Mouse (Mus musculus): ENCODE data around the gene Wdtc1. TPM values are rescaled to one million over a fixed set of nuclear protein-coding genes. Genes with fewer than 3 reads are reported as not detected.
A peak's percentile ranks its signal among the peaks of the same experiment; 100 is the strongest.

Gene Wdtc1
- polyA plus RNA-seq, 1 experiment from 2014 or later, result 17.4 TPM

GRCm38 (mm10) chr4:133300421-133300820 is 52.9 kb downstream of the Wdtc1 start:
- Histone ChIP-seq H3K4me2 (ENCODE audit: low read depth, severe bottlenecking) (no peak overlapping the region), H3K36me3 (ENCODE audit: control insufficient read depth, insufficient read depth, low read length) (no peaks in the 10 kb centered on the region; the same call in 1 of the 2 replicates), H3K9ac (ENCODE audit: low read length) (no peak overlapping the region), H3K4me3 (ENCODE audit: low read depth, low read length) (no peak overlapping the region), H3K9me3 (ENCODE audit: control insufficient read depth, low read length) (no peaks in the 10 kb centered on the region), H3K27me3 (ENCODE audit: control insufficient read depth, insufficient read depth, low read length) (no peaks in the 10 kb centered on the region), H3K4me1 (ENCODE audit: control insufficient read depth, insufficient read depth, low read length) (peaks cover 8% of the 10 kb centered on the region), H3K27ac (replicated peaks; ENCODE audit: low read depth, low read length) (no peak overlapping the region)
- 86% methylated on average over 11 of the region's 11 CpGs for WGBS
- DNase-seq (ENCODE audit: low spot score) (no peak), ATAC-seq (ENCODE audit: insufficient number of reproducible peaks, low FRiP score, low TSS enrichment, low read depth) (no peak)

GRCm38 (mm10) chr4:133299701-133300100 is 53.6 kb downstream of the Wdtc1 start:
- Histone ChIP-seq H3K27ac (replicated peaks; ENCODE audit: low read depth, low read length) (no peak overlapping the region), H3K9me3 (ENCODE audit: control insufficient read depth, low read length) (no peaks in the 10 kb centered on the region), H3K36me3 (ENCODE audit: control insufficient read depth, insufficient read depth, low read length) (peaks cover 3% of the 10 kb centered on the region; the same call in 1 of the 2 replicates), H3K27me3 (ENCODE audit: control insufficient read depth, insufficient read depth, low read length) (no peaks in the 10 kb centered on the region), H3K9ac (ENCODE audit: low read length) (no peak overlapping the region), H3K4me1 (ENCODE audit: control insufficient read depth, insufficient read depth, low read length) (peaks cover 8% of the 10 kb centered on the region), H3K4me2 (ENCODE audit: low read depth, severe bottlenecking) (no peak overlapping the region), H3K4me3 (ENCODE audit: low read depth, low read length) (no peak overlapping the region)
- ATAC-seq (ENCODE audit: insufficient number of reproducible peaks, low FRiP score, low TSS enrichment, low read depth), result no peak
- no peak for DNase-seq (ENCODE audit: low spot score)
- 50% methylated on average over 5 of the region's 5 CpGs for WGBS

GRCm38 (mm10) chr4:133298516-133299365 is 54.5 kb downstream of the Wdtc1 start:
- Histone ChIP-seq H3K4me1 (ENCODE audit: control insufficient read depth, insufficient read depth, low read length) (peaks cover 14% of the 10 kb centered on the region), H3K4me3 (ENCODE audit: low read depth, low read length) (no peak overlapping the region), H3K9ac (ENCODE audit: low read length) (no peak overlapping the region), H3K4me2 (ENCODE audit: low read depth, severe bottlenecking) (no peak overlapping the region), H3K9me3 (ENCODE audit: control insufficient read depth, low read length) (no peaks in the 10 kb centered on the region), H3K27ac (replicated peaks; ENCODE audit: low read depth, low read length) (no peak overlapping the region), H3K36me3 (ENCODE audit: control insufficient read depth, insufficient read depth, low read length) (peaks cover 3% of the 10 kb centered on the region), H3K27me3 (ENCODE audit: control insufficient read depth, insufficient read depth, low read length) (no peaks in the 10 kb centered on the region)
- ATAC-seq (ENCODE audit: insufficient number of reproducible peaks, low FRiP score, low TSS enrichment, low read depth) (no peak), DNase-seq (ENCODE audit: low spot score) (no peak)
- WGBS, result 24% methylated on average over 12 of the region's 12 CpGs

- DNase-seq (ENCODE audit: low spot score) (peak; percentile 89), ATAC-seq (ENCODE audit: insufficient number of reproducible peaks, low FRiP score, low TSS enrichment, low read depth) (no peak; the same call in 1 of the 2 replicates)
- Histone ChIP-seq H3K9ac (ENCODE audit: low read length) (0 out of 2 replicates have a peak overlapping the region, but pooled peaks have one; percentile 13), H3K27me3 (ENCODE audit: control insufficient read depth, insufficient read depth, low read length) (no peaks in the 10 kb centered on the region), H3K36me3 (ENCODE audit: control insufficient read depth, insufficient read depth, low read length) (peaks cover 3% of the 10 kb centered on the region), H3K4me3 (ENCODE audit: low read depth, low read length) (no peak overlapping the region), H3K9me3 (ENCODE audit: control insufficient read depth, low read length) (no peaks in the 10 kb centered on the region), H3K4me1 (ENCODE audit: control insufficient read depth, insufficient read depth, low read length) (peaks cover 23% of the 10 kb centered on the region), H3K27ac (replicated peaks; ENCODE audit: low read depth, low read length) (no peak overlapping the region), H3K4me2 (ENCODE audit: low read depth, severe bottlenecking) (no peak overlapping the region)
- 2% methylated on average over 5 of the region's 5 CpGs for WGBS
Observed at GRCm38 (mm10) chr4:133297801-133298238, 55.5 kb downstream of the Wdtc1 start.

- Histone ChIP-seq H3K9ac (ENCODE audit: low read length) (no peak overlapping the region), H3K4me2 (ENCODE audit: low read depth, severe bottlenecking) (no peak overlapping the region), H3K36me3 (ENCODE audit: control insufficient read depth, insufficient read depth, low read length) (peaks cover 3% of the 10 kb centered on the region), H3K27ac (replicated peaks; ENCODE audit: low read depth, low read length) (no peak overlapping the region), H3K9me3 (ENCODE audit: control insufficient read depth, low read length) (no peaks in the 10 kb centered on the region), H3K27me3 (ENCODE audit: control insufficient read depth, insufficient read depth, low read length) (no peaks in the 10 kb centered on the region), H3K4me1 (ENCODE audit: control insufficient read depth, insufficient read depth, low read length) (peaks cover 27% of the 10 kb centered on the region), H3K4me3 (ENCODE audit: low read depth, low read length) (no peak overlapping the region)
- DNase-seq (ENCODE audit: low spot score) (no peak), ATAC-seq (ENCODE audit: insufficient number of reproducible peaks, low FRiP score, low TSS enrichment, low read depth) (no peak)
- 49% methylated on average over 10 of the region's 10 CpGs for WGBS
Observed at GRCm38 (mm10) chr4:133297360-133297759, 55.9 kb downstream of the Wdtc1 start.

- Histone ChIP-seq H3K9ac (ENCODE audit: low read length) (no peak overlapping the region), H3K27me3 (ENCODE audit: control insufficient read depth, insufficient read depth, low read length) (no peaks in the 10 kb centered on the region), H3K36me3 (ENCODE audit: control insufficient read depth, insufficient read depth, low read length) (peaks cover 3% of the 10 kb centered on the region), H3K4me3 (ENCODE audit: low read depth, low read length) (no peak overlapping the region), H3K4me2 (ENCODE audit: low read depth, severe bottlenecking) (no peak overlapping the region), H3K9me3 (ENCODE audit: control insufficient read depth, low read length) (no peaks in the 10 kb centered on the region), H3K27ac (replicated peaks; ENCODE audit: low read depth, low read length) (no peak overlapping the region), H3K4me1 (ENCODE audit: control insufficient read depth, insufficient read depth, low read length) (peaks cover 27% of the 10 kb centered on the region)
- 28% methylated on average over 11 of the region's 11 CpGs for WGBS
- DNase-seq (ENCODE audit: low spot score) (no peak), ATAC-seq (ENCODE audit: insufficient number of reproducible peaks, low FRiP score, low TSS enrichment, low read depth) (no peak)
Observed at GRCm38 (mm10) chr4:133294084-133294483, 59.2 kb downstream of the Wdtc1 start.

GRCm38 (mm10) chr4:133292901-133293843 is 60.1 kb downstream of the Wdtc1 start:
- H3K9ac ChIP-seq (ENCODE audit: low read length), result peak overlapping the region; percentile 43
- peak overlapping the region; percentile 59; the same call in 1 of the 2 replicates for H3K27ac ChIP-seq (replicated peaks; ENCODE audit: low read depth, low read length)
- peak; percentile 49 for DNase-seq (ENCODE audit: low spot score)
- WGBS, result 11% methylated on average over 24 of the region's 24 CpGs
- no peak overlapping the region for H3K4me3 ChIP-seq (ENCODE audit: low read depth, low read length)
- ATAC-seq (ENCODE audit: insufficient number of reproducible peaks, low FRiP score, low TSS enrichment, low read depth), result peak; percentile 22; the same call in 1 of the 2 replicates
- H3K9me3 ChIP-seq (ENCODE audit: control insufficient read depth, low read length), result no peaks in the 10 kb centered on the region
- no peaks in the 10 kb centered on the region for H3K27me3 ChIP-seq (ENCODE audit: control insufficient read depth, insufficient read depth, low read length)
- peak overlapping the region; percentile 12; the same call in 1 of the 2 replicates for H3K4me2 ChIP-seq (ENCODE audit: low read depth, severe bottlenecking)
- H3K4me1 ChIP-seq (ENCODE audit: control insufficient read depth, insufficient read depth, low read length), result peaks cover 27% of the 10 kb centered on the region
- peaks cover 3% of the 10 kb centered on the region for H3K36me3 ChIP-seq (ENCODE audit: control insufficient read depth, insufficient read depth, low read length)

GRCm38 (mm10) chr4:133292405-133292804 is 60.9 kb downstream of the Wdtc1 start:
- WGBS, result 62% methylated on average over 4 of the region's 4 CpGs
- H3K4me3 ChIP-seq (ENCODE audit: low read depth, low read length), result no peak overlapping the region
- H3K9ac ChIP-seq (ENCODE audit: low read length), result no peak overlapping the region
- H3K27me3 ChIP-seq (ENCODE audit: control insufficient read depth, insufficient read depth, low read length), result no peaks in the 10 kb centered on the region
- H3K9me3 ChIP-seq (ENCODE audit: control insufficient read depth, low read length), result no peaks in the 10 kb centered on the region
- 0 out of 2 replicates have a peak overlapping the region, but pooled peaks have one; percentile 59 for H3K27ac ChIP-seq (replicated peaks; ENCODE audit: low read depth, low read length)
- DNase-seq (ENCODE audit: low spot score), result no peak
- ATAC-seq (ENCODE audit: insufficient number of reproducible peaks, low FRiP score, low TSS enrichment, low read depth), result no peak
- H3K4me2 ChIP-seq (ENCODE audit: low read depth, severe bottlenecking), result no peak overlapping the region
- H3K4me1 ChIP-seq (ENCODE audit: control insufficient read depth, insufficient read depth, low read length), result peaks cover 20% of the 10 kb centered on the region
- peaks cover 3% of the 10 kb centered on the region for H3K36me3 ChIP-seq (ENCODE audit: control insufficient read depth, insufficient read depth, low read length)
